Mouse (Mus musculus) hindbrain, embryonic 13.5 days (tissue): Measurements from ENCODE around the gene Sf3a1. TPM values are rescaled to one million over a fixed set of nuclear protein-coding genes. Genes with fewer than 3 reads are reported as not detected.
"Not testable (repeated sequence)": the region's sequence is repeated elsewhere in the genome, so short reads cannot be mapped to it uniquely, and the experiment has no call there.

Experiments used
- ATAC-seq: fragments of 200-750 bp; cut with Nextera tagmentation; 2 replicates; pipeline ENCODE4 v1.8.0; 2017; ENCODE audit warnings: moderate TSS enrichment; ENCODE audit not compliant: low FRiP score
- H3K27ac ChIP-seq: fragments of 300-500 bp; sonication (generic); 2 replicates; pipeline ENCODE4 v1.5.1; 2015; ENCODE audit warnings: inconsistent platforms, mild to moderate bottlenecking, moderate library complexity
- H3K27me3 ChIP-seq: fragments of 300-500 bp; sonication (generic); 2 replicates; pipeline ENCODE4 v1.6.1; 2015; ENCODE audit warnings: mild to moderate bottlenecking, inconsistent platforms
- H3K36me3 ChIP-seq: fragments of 300-500 bp; sonication (generic); 2 replicates; pipeline ENCODE4 v1.6.1; 2015; ENCODE audit warnings: mild to moderate bottlenecking, inconsistent platforms
- H3K4me1 ChIP-seq: fragments of 300-500 bp; sonication (generic); replicated peaks from 2 replicates; pipeline ENCODE4 v1.6.1; 2015; ENCODE audit warnings: inconsistent platforms
- H3K4me2 ChIP-seq: fragments of 300-500 bp; sonication (generic); 2 replicates; pipeline ENCODE4 v1.6.1; 2015; ENCODE audit warnings: inconsistent platforms, mild to moderate bottlenecking, moderate library complexity
- H3K4me3 ChIP-seq: fragments of 300-500 bp; sonication (generic); 2 replicates; pipeline ENCODE4 v1.5.1; 2015; ENCODE audit warnings: mild to moderate bottlenecking, inconsistent platforms
- H3K9ac ChIP-seq: fragments of 300-500 bp; sonication (generic); 2 replicates; pipeline ENCODE4 v1.6.1; 2015; ENCODE audit warnings: mild to moderate bottlenecking, inconsistent platforms
- H3K9me3 ChIP-seq: fragments of 300-500 bp; sonication (generic); 2 replicates; pipeline ENCODE4 v1.6.1; 2016; ENCODE audit warnings: inconsistent platforms
- WGBS: fragments of 180-500 bp; shearing (Covaris S2); methylation state at CpG from one replicate; pipeline ENCODE4 v1.1.7; 2015; 5-methylcytosine and 5-hydroxymethylcytosine counted together
- polyA plus RNA-seq: library from polyadenylated mRNA; unstranded; fragments of >200 nt; fragmentation: Nextera tagmentation; extraction: Ambion mirVana; gene quantifications from 2 replicates; pipeline ENCODE4 v1.2.1, GENCODE M21; 2015

The Sf3a1 gene
- polyA plus RNA-seq, 1 experiment from 2014 or later: 54.3 TPM

- H3K9me3 ChIP-seq: peaks cover 7% of the 10 kb centered on the region; the same call in 1 of the 2 replicates
- H3K27me3 ChIP-seq: peaks cover 26% of the 10 kb centered on the region
- H3K4me1 ChIP-seq: peaks cover 24% of the 10 kb centered on the region
- no peak overlapping the region for H3K4me2 ChIP-seq
- no peak overlapping the region for H3K4me3 ChIP-seq
- no peaks in the 10 kb centered on the region for H3K36me3 ChIP-seq
- no peak for ATAC-seq
- 83% methylated on average over 3 of the region's 3 CpGs for WGBS
- H3K9ac ChIP-seq: no peak overlapping the region
- H3K27ac ChIP-seq: no peak overlapping the region
These were observed 38.5 kb upstream of the Sf3a1 start for GRCm38 (mm10) chr11:4121691-4122090.

GRCm38 (mm10) chr11:4122226-4122625 lies 37.9 kb upstream of the Sf3a1 start:
- H3K4me2 ChIP-seq: no peak overlapping the region
- ATAC-seq: no peak
- no peaks in the 10 kb centered on the region for H3K36me3 ChIP-seq
- peaks cover 22% of the 10 kb centered on the region for H3K27me3 ChIP-seq
- peaks cover 12% of the 10 kb centered on the region; the same call in 1 of the 2 replicates for H3K9me3 ChIP-seq
- no peak overlapping the region for H3K27ac ChIP-seq
- H3K9ac ChIP-seq: no peak overlapping the region
- peaks cover 20% of the 10 kb centered on the region for H3K4me1 ChIP-seq
- 70% methylated on average over 5 of the region's 5 CpGs for WGBS
- no peak overlapping the region for H3K4me3 ChIP-seq

- H3K9me3 ChIP-seq: peaks cover 12% of the 10 kb centered on the region; the same call in 1 of the 2 replicates
- peaks cover 12% of the 10 kb centered on the region for H3K4me1 ChIP-seq
- no peak within 1 kb of the TSS for H3K9ac ChIP-seq
- no peaks in the 10 kb centered on the region for H3K36me3 ChIP-seq
- no peak within 1 kb of the TSS for H3K4me2 ChIP-seq
- no peak for ATAC-seq
- H3K27me3 ChIP-seq: peaks cover 22% of the 10 kb centered on the region
- H3K27ac ChIP-seq: no peak within 1 kb of the TSS
- WGBS: 79% methylated on average over 10 of the region's 10 CpGs
- no peak within 1 kb of the TSS for H3K4me3 ChIP-seq
These were observed 37.2 kb upstream of the Sf3a1 start, which contains the start of gene Sec14l2 for GRCm38 (mm10) chr11:4122742-4123579. Gene Sec14l2 (minus strand): TSS chr11:4123415.

GRCm38 (mm10) chr11:4123922-4124321 lies 36.2 kb upstream of the Sf3a1 start:
- Histone ChIP-seq H3K9ac (no peak overlapping the region), H3K27ac (no peak overlapping the region), H3K4me3 (no peak overlapping the region), H3K9me3 (peaks cover 12% of the 10 kb centered on the region; the same call in 1 of the 2 replicates), H3K27me3 (peaks cover 22% of the 10 kb centered on the region), H3K4me1 (peaks cover 4% of the 10 kb centered on the region), H3K36me3 (no peaks in the 10 kb centered on the region), H3K4me2 (no peak overlapping the region)
- ATAC-seq: no peak
- WGBS: 65% methylated on average over 5 of the region's 5 CpGs

GRCm38 (mm10) chr11:4127059-4127458 lies 33.1 kb upstream of the Sf3a1 start:
- no peaks in the 10 kb centered on the region for H3K36me3 ChIP-seq
- peaks cover 12% of the 10 kb centered on the region; the same call in 1 of the 2 replicates for H3K9me3 ChIP-seq
- no peak overlapping the region for H3K27ac ChIP-seq
- no peak for ATAC-seq
- H3K4me2 ChIP-seq: no peak overlapping the region
- no peak overlapping the region for H3K9ac ChIP-seq
- no peaks in the 10 kb centered on the region for H3K4me1 ChIP-seq
- H3K27me3 ChIP-seq: no peaks in the 10 kb centered on the region
- WGBS: 97% methylated on average over 1 of the region's 1 CpGs
- no peak overlapping the region for H3K4me3 ChIP-seq

- not testable (repeated sequence) for H3K27ac ChIP-seq, H3K4me2 ChIP-seq, H3K9ac ChIP-seq, H3K27me3 ChIP-seq, ATAC-seq, H3K4me1 ChIP-seq, H3K4me3 ChIP-seq, H3K36me3 ChIP-seq
- H3K9me3 ChIP-seq: peaks cover 12% of the 10 kb centered on the region; the same call in 1 of the 2 replicates
- WGBS: 93% methylated on average over 4 of the region's 4 CpGs
These were observed 31.7 kb upstream of the Sf3a1 start for GRCm38 (mm10) chr11:4128461-4128860.

- 59% methylated on average over 3 of the region's 3 CpGs for WGBS
- H3K36me3 ChIP-seq: peaks cover 15% of the 10 kb centered on the region
- no peak overlapping the region for H3K27ac ChIP-seq
- H3K9ac ChIP-seq: no peak overlapping the region
- no peak overlapping the region for H3K4me2 ChIP-seq
- no peak overlapping the region for H3K4me3 ChIP-seq
- no peaks in the 10 kb centered on the region for H3K27me3 ChIP-seq
- H3K4me1 ChIP-seq: peaks cover 33% of the 10 kb centered on the region
- H3K9me3 ChIP-seq: no peaks in the 10 kb centered on the region
- no peak for ATAC-seq
These were observed 26.7 kb upstream of the Sf3a1 start for GRCm38 (mm10) chr11:4133450-4133849.

GRCm38 (mm10) chr11:4134400-4134799 lies 25.8 kb upstream of the Sf3a1 start:
- 63% methylated on average over 6 of the region's 6 CpGs for WGBS

GRCm38 (mm10) chr11:4134986-4135935 lies 24.9 kb upstream of the Sf3a1 start, which contains the start of gene Rnf215:
Gene Rnf215 (plus strand): TSS chr11:4135202.
- H3K4me1 ChIP-seq: peaks cover 33% of the 10 kb centered on the region
- peak within 1 kb of the TSS; percentile 79 for H3K4me2 ChIP-seq
- WGBS: 2% methylated on average over 63 of the region's 66 CpGs
- H3K27ac ChIP-seq: peak within 1 kb of the TSS; percentile 93
- H3K9ac ChIP-seq: peak within 1 kb of the TSS; percentile 97
- no peaks in the 10 kb centered on the region for H3K9me3 ChIP-seq
- H3K27me3 ChIP-seq: no peaks in the 10 kb centered on the region
- H3K4me3 ChIP-seq: peak within 1 kb of the TSS; percentile 83
- peaks cover 32% of the 10 kb centered on the region for H3K36me3 ChIP-seq
- ATAC-seq: peak; percentile 92

More at GRCm38 (mm10) chr11:4134400-4134799, 25.8 kb upstream of the Sf3a1 start:
- peak overlapping the region; percentile 93; the same call in 1 of the 2 replicates for H3K27ac ChIP-seq
- no peaks in the 10 kb centered on the region for H3K27me3 ChIP-seq
- H3K9me3 ChIP-seq: no peaks in the 10 kb centered on the region
- ATAC-seq: no peak
- peaks cover 33% of the 10 kb centered on the region for H3K4me1 ChIP-seq
- H3K36me3 ChIP-seq: peaks cover 24% of the 10 kb centered on the region
- peak overlapping the region; percentile 97; the same call in 1 of the 2 replicates for H3K9ac ChIP-seq
- H3K4me3 ChIP-seq: peak overlapping the region; percentile 83; the same call in 1 of the 2 replicates
- H3K4me2 ChIP-seq: peak overlapping the region; percentile 79; the same call in 1 of the 2 replicates

GRCm38 (mm10) chr11:4138964-4139363 lies 21.2 kb upstream of the Sf3a1 start:
- Histone ChIP-seq H3K9ac (peak overlapping the region; percentile 31; the same call in 1 of the 2 replicates), H3K9me3 (no peaks in the 10 kb centered on the region), H3K4me3 (no peak overlapping the region), H3K4me1 (peaks cover 33% of the 10 kb centered on the region), H3K27me3 (no peaks in the 10 kb centered on the region), H3K4me2 (no peak overlapping the region), H3K36me3 (peaks cover 69% of the 10 kb centered on the region), H3K27ac (no peak overlapping the region)
- 67% methylated on average over 2 of the region's 2 CpGs for WGBS
- ATAC-seq: no peak

- H3K4me3 ChIP-seq: no peak overlapping the region
- H3K36me3 ChIP-seq: peaks cover 77% of the 10 kb centered on the region
- no peak overlapping the region for H3K27ac ChIP-seq
- no peaks in the 10 kb centered on the region for H3K27me3 ChIP-seq
- H3K4me2 ChIP-seq: no peak overlapping the region
- no peak for ATAC-seq
- H3K4me1 ChIP-seq: peaks cover 19% of the 10 kb centered on the region
- H3K9ac ChIP-seq: no peak overlapping the region
- H3K9me3 ChIP-seq: no peaks in the 10 kb centered on the region
These were observed 18.6 kb upstream of the Sf3a1 start for GRCm38 (mm10) chr11:4141505-4141904.

GRCm38 (mm10) chr11:4142352-4142751 lies 17.8 kb upstream of the Sf3a1 start:
- H3K4me2 ChIP-seq: no peak overlapping the region
- WGBS: 91% methylated on average over 4 of the region's 4 CpGs
- peaks cover 11% of the 10 kb centered on the region for H3K4me1 ChIP-seq
- no peak overlapping the region for H3K9ac ChIP-seq
- H3K36me3 ChIP-seq: peaks cover 73% of the 10 kb centered on the region
- no peak for ATAC-seq
- H3K4me3 ChIP-seq: no peak overlapping the region
- H3K9me3 ChIP-seq: no peaks in the 10 kb centered on the region
- no peak overlapping the region for H3K27ac ChIP-seq
- H3K27me3 ChIP-seq: no peaks in the 10 kb centered on the region
